In the genomic region with DNA sequence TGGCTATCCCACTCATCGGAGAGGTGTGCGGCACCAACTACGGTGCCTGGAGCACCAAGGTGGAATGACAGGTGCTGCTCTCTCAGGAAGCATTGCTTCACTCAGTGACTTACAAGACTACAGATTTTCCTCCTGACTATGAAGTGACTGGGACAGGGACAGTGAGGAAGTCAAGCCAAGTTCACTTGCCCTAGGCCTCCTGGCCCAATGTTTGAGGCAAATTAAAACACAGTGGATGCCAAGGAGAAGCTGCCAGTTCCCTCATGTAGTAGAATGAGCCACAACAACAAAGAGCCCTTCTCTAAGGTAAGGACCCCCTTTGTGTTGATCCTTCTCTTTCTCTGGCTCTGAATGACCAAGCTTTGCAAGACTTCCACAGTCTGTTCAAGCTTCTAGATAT, we compare ENCODE assay signal across 15 mouse cellular contexts.
"Had no signal": no experiment of that assay in that cellular context is flagged by ENCODE, and none has a peak within 500 bp of the region (broad histone marks: within the 10 kb centered on the region; RNA-seq: fewer than 3 reads in every experiment).

No protein-coding gene starts in this region.

- H3K4me1 ChIP-seq: midbrain, embryonic 10.5 days; midbrain, embryonic 12.5 days; neural tube, embryonic 12.5 days had no signal

- H3K4me2 ChIP-seq: lung, embryonic 14.5 days; midbrain, embryonic 12.5 days; neural tube, embryonic 12.5 days had no signal

- H3K27me3 ChIP-seq: midbrain, embryonic 12.5 days; neural tube, embryonic 12.5 days had no signal

- H3K36me3 ChIP-seq: midbrain, embryonic 10.5 days; midbrain, embryonic 12.5 days; neural tube, embryonic 12.5 days had no signal

- ATAC-seq: midbrain, embryonic 16.5 days had no signal

- H3K9ac ChIP-seq: lung, embryonic 14.5 days; midbrain, embryonic 12.5 days; neural tube, embryonic 12.5 days had no signal

- H3K4me3 ChIP-seq: midbrain, embryonic 10.5 days; midbrain, embryonic 12.5 days; neural tube, embryonic 12.5 days had no signal

- H3K27ac ChIP-seq: midbrain, embryonic 10.5 days; midbrain, embryonic 12.5 days; neural tube, embryonic 12.5 days had no signal

- H3K9me3 ChIP-seq: midbrain, embryonic 10.5 days; midbrain, embryonic 12.5 days; neural tube, embryonic 12.5 days had no signal

- DNase-seq: lung, adult 18-20 months; lung, embryonic 14.5 days; lung, postnatal 10 days; lung, postnatal 4 days; midbrain, embryonic 14.5 days; right cerebral cortex, postnatal 14 days; right cerebral cortex, postnatal 4 days; spleen, adult 18-20 months; thymus, adult 18-20 months; thymus, postnatal 14 days; thymus, postnatal 36 days had no signal
